Mouse (Mus musculus) embryo, embryonic 10 days (tissue): ENCODE measurements at regions not wholly inside any gene's neighbourhood (a gene's known extent, or its start where the extent isn't known, plus 50 kb on each side); places are given as distances from the start of the nearest gene placed in this dataset.

ENCODE experiments used
- DNase-seq: peaks from one replicate; pipeline ENCODE4 v3.0.0-alpha.2; 2015; ENCODE audit warnings: low spot score

DNA sequence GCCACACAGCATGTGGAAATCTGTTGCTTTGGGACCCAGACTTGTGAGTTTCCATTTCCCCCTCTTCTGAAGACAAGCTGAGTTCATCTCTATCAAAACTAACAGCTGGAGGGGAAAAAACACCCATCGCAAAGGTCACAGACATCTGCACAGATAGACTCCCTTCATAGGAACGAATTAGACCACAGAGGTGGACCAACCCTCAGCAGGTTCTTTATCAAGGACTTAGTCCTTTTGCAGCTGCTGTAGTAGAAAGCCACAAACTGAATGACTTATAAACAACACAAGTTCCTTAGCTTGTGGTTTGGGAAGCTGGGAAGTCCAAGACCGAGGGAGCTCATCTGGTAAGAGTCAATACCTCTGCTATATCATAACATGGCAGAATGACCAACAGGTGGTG lies 54.7 kb upstream of the Spdye4c start:
- DNase-seq = no peak

GRCm38 (mm10) chr2:128537425-128537824 lies 53.6 kb upstream of the Spdye4c start:
- no peak for DNase-seq

DNA sequence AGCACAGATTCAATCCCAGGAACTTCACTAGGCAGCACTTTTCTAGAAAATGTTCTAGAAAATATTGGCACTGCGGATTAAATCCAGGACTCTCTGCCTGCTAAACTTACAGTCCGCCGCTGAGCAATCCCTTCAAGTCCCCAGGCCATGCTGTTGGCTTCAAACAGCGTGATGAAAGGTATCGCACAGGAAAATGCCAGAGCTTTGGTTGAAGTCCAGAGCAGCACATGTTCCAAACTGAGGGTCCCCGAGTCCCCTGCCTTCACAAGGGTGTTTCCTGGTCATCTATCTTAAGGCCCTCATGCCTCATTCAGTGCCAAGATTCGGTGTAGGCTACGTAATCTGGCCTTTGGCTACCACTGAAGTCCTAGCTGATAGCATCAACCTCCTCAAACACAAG lies 52.3 kb upstream of the Spdye4c start:
- DNase-seq = no peak
